Mouse (Mus musculus) heart, postnatal 10 days (tissue): ENCODE data around the gene Insm2. TPM values are rescaled to one million over a fixed set of nuclear protein-coding genes. Genes with fewer than 3 reads are reported as not detected.
"Not testable (repeated sequence)": the region's sequence is repeated elsewhere in the genome, so short reads cannot be mapped to it uniquely, and the experiment has no call there.

ENCODE experiments used
- DNase-seq, 2 experiments: peaks; one replicate each; pipeline ENCODE4 v3.0.0; 2021
- intact Hi-C: fragments of 180-260 bp; cut with DNase I; formaldehyde crosslinking; loops from one replicate; pipeline ENCODE4 v1.15.1; 2025
- total RNA-seq, 2 experiments: library from RNA; stranded (reverse); gene quantifications; 2 replicates each; pipeline ENCODE4 v1.2.3; 2021

The Insm2 gene
- not detected for total RNA-seq

DNA sequence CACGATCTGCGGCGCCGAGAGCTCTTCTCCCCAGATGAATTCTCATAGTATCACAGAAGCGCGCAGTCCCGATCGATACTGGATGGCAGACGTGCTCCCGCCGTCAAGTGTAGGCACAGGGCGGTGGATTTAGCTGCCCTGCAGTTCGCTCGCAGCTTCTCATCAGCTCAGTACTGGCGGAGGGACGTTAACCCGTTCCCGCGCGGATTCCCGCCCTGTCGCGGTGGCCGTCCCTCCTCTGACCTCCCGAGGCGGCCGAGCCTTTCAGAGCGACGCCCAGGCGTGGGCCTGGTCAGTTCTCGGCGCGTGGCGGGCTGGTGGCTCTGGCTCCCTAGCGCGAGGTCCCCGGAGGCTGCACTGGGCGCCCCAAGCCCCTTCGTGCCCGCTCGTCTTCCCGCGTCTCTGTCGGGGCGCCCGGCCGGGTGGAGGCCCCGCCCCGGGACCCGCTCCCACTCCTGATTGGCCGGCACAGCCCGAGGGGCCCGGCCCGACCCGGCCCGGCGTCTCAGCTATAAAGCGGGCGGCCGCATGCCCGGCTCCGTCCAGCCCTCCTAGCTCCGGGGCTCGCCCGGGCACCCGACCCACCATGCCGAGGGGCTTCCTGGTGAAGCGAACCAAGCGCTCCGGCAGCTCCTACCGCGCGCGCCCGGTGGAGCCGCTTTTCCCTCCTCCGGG, at the start of gene Insm2:
Gene Insm2, plus strand, starts transcription at position 541 of the 675 bp plus-strand sequence.
- peak; percentile 1 to 2 for DNase-seq
- intact Hi-C loops: no loop called here

DNA sequence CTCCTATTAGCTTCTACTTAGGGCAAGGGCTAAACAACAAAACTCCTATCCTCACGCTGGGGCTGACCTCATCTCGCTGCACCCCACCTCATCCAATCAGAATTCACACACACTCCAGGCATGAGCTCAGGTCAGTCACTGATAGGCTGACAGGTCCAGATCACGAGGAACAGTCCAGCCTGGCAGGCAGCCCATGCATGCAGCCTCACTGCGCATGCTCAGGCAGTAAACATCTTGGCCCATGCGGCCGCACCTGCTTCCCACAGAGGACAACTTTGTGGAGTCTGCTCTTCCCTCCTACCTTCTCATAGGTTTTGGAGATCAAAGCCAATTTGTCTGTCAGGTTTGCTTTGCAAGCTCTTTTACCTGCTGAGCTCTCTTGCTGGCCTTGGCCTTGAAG, 44.3 kb upstream of the Insm2 start:
- intact Hi-C loops: not testable (repeated sequence)

GRCm38 (mm10) chr12:55557866-55558265, 41.4 kb upstream of the Insm2 start:
- intact Hi-C loops: no loop called here
- no peak for DNase-seq

More for the DNA sequence above, 44.3 kb upstream of the Insm2 start:
- not testable (repeated sequence) for DNase-seq

GRCm38 (mm10) chr12:55559184-55559855, 39.9 kb upstream of the Insm2 start:
- intact Hi-C loops: no loop called here
- no peak for DNase-seq

DNA sequence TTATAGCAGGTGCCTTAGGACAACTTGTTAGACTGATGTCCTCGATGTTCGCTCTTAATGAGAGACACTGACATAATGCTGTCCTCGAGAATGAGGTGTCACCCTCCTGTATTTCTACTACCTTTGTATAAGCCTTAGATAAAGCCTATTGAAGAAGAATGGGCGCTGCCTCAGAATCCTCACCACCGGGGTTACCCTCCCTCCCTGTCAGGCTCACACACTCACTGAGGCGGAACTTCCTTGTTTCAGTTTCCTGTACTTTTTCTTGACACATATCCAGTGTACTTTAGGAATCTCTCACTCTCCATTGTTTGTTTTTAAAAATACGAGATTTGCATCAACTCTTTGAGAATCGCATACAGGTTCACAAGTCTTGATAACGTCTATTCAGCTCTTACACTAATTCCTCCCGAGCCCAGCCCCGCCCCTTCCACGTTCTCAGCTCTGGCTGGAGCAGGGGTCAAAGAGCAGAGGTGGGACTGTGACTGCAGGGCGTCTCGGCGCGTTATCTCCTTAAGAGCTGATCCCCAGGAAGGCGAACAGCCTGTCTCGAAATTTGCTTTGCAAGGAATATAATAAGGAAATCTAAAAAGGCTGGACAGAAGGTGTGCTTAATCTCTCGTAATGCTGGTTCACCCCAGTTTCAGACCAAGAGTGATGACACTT, 39.1 kb upstream of the Insm2 start:
- DNase-seq: peak in 1 of 2 experiments; percentile 12
- intact Hi-C loops: no loop called here

DNA sequence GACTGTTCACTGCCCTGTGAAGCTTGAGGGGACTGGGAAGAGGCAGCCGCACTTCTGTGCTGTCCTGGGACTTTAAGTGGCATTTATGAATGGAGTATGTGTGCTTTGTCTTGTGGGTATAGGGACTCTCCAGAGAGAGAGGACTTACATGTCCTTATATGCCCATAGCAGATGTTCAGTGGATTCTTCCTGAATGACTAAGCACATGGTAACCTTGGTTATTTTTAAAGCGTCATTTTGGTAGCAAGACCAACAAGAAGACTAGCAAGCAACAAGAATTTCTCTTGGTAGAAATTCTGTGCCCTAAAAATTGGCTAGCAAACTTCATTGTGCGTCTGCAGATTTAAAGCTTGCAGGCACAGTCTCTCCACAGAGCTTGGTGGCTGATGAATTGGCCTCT, 35.5 kb upstream of the Insm2 start:
- intact Hi-C loops: no loop called here
- no peak for DNase-seq

GRCm38 (mm10) chr12:55564187-55564963, 34.9 kb upstream of the Insm2 start:
- DNase-seq: no peak
- intact Hi-C loops: no loop called here

DNA sequence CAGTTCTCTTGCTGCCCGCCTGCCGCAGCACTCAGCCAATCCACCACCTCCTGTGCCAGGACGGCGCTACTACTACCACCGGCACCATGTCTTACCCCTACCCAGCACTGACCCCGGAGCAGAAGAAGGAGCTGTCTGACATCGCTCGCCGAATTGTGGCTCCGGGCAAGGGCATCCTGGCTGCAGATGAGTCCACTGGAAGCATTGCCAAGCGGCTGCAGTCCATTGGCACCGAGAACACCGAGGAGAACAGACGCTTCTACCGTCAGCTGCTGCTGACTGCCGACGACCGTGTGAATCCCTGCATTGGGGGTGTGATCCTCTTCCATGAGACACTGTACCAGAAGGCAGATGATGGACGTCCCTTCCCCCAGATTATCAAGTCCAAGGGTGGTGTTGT, 34.0 kb upstream of the Insm2 start, which contains the start of gene Aldoart2:
Gene Aldoart2, plus strand, starts transcription at position 34 of the 400 bp plus-strand sequence.
- intact Hi-C loops: no loop called here
- DNase-seq: no peak

- no peak for DNase-seq
- intact Hi-C loops: no loop called here
Observed at GRCm38 (mm10) chr12:55565867-55566266, 33.4 kb upstream of the Insm2 start.

- no peak for DNase-seq
- intact Hi-C loops: no loop called here
Observed at GRCm38 (mm10) chr12:55566837-55567236, 32.4 kb upstream of the Insm2 start.

- no peak for DNase-seq
- intact Hi-C loops: no loop called here
Observed at GRCm38 (mm10) chr12:55568466-55568865, 30.8 kb upstream of the Insm2 start.

- intact Hi-C loops: no loop called here
- peak in 1 of 2 experiments; percentile 7 for DNase-seq
Observed at GRCm38 (mm10) chr12:55569676-55570075, 29.6 kb upstream of the Insm2 start.

- DNase-seq: no peak
- intact Hi-C loops: no loop called here
Observed at GRCm38 (mm10) chr12:55570646-55571045, 28.6 kb upstream of the Insm2 start.

- intact Hi-C loops: no loop called here
Observed at GRCm38 (mm10) chr12:55571181-55571580, 28.0 kb upstream of the Insm2 start.

DNA sequence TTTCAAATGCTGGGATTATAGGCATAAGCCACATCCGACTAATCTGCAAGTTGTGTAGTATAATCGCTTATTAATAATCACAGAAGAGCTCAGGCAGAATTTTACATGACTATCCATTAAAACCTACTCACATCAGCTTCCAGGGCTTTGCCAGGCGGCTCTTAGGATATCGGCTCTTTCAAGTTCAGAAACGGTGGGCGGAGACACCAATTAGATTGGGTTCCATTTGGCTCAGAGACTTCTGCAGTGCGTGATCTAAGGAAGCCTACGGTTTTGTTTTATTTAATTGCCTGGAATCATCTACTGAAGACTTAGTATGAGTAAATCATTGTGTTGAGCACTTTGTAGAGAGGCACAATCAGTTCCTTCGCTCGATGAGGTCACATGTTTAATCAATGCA, 27.6 kb upstream of the Insm2 start:
- no peak for DNase-seq
- intact Hi-C loops: no loop called here

More at GRCm38 (mm10) chr12:55571181-55571580, 28.0 kb upstream of the Insm2 start:
- no peak for DNase-seq

- no peak for DNase-seq
- intact Hi-C loops: no loop called here
Observed at GRCm38 (mm10) chr12:55573089-55573488, 26.1 kb upstream of the Insm2 start.

GRCm38 (mm10) chr12:55573794-55574193, 25.4 kb upstream of the Insm2 start:
- DNase-seq: peak in 1 of 2 experiments; percentile 11
- intact Hi-C loops: no loop called here

DNA sequence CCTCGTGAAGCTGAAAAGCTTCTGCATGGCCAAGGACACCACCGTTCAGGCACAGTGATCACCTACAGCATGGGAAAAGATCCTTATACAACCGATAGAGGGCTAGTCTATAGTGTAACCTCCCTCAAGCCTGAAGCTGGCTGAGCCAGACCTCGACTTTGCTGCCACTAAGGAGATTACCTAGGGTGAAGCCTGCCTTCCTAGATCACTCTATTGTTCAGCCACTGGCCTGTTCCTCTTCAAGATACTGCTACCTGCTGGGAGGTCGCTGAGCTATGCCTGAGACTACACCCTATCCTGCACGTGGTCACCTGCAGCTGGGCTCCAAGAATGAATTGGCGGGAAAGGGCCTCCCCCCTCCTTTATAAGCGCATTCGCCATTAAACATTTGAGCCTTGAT, 12.3 kb upstream of the Insm2 start:
- intact Hi-C loops, DNase-seq: not testable (repeated sequence)

GRCm38 (mm10) chr12:55598537-55598886, 715 bp upstream of the Insm2 start:
- intact Hi-C loops: no loop called here
- no peak for DNase-seq

DNA sequence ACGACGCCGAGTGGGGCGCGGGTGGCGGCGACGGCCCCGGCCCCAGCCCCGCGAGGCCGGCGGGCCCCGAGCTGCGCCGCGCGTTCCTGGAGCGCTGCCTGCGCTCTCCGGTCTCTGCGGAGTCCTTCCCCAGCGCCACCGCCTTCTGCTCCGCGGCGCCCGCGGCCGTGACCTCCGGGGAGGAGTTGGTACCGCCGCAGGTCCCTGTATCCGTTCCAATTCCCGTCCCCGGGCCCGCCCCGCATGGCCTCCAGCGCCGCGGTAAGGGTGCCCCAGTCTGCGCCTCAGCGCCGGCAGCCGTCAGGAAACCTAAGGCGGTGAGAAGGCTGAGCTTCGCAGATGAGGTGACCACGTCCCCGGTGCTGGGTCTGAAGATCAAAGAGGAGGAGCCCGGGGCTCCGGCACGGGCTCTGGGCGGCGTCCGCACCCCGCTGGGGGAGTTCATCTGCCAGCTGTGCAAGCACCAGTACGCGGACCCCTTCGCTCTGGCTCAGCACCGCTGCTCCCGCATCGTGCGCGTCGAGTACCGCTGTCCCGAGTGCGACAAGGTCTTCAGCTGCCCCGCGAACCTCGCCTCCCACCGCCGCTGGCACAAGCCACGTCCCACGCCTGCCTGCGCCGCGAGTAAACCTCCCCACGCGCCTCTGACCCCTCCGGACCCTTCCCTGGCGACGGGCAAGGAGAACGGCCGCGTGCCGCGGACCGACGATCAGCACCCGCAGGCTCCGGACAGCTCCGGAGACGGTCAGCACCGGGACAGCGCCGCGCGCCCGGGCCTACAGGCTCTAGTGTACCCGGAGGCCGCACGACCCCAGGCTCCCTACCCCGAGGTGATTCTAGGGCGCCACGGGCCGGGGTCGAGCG, 644 bp downstream of the Insm2 start:
- intact Hi-C loops: no loop called here
- peak; percentile 79 to 85 for DNase-seq
